Mouse (Mus musculus) CH12.LX (cell line): ENCODE measurements around the gene Tom1. TPM values are rescaled to one million over a fixed set of nuclear protein-coding genes. Genes with fewer than 3 reads are reported as not detected.

Experiments used
- DNase-seq: peaks from one replicate; pipeline ENCODE4 v3.0.0-alpha.2; 2013; ENCODE audit errors: extremely low read depth
- H3K27ac ChIP-seq: 2 replicates; pipeline ENCODE4 v1.5.1; 2012; ENCODE audit warnings: low read depth, mild to moderate bottlenecking, control low read depth, moderate library complexity; ENCODE audit not compliant: insufficient read depth
- H3K27me3 ChIP-seq: replicated peaks from 2 replicates; pipeline ENCODE3; 2012; ENCODE audit warnings: inconsistent platforms
- H3K36me3 ChIP-seq, 2 experiments: replicated peaks in 1 of 2; 2 replicates each; pipeline versions ENCODE3 to v1.6.1; 2012; ENCODE audit warnings: inconsistent platforms in 1 of 2, low read length in 1 of 2, mild to moderate bottlenecking in 1 of 2, mixed read lengths in 1 of 2, moderate library complexity in 1 of 2; ENCODE audit not compliant: control insufficient read depth in 1 of 2, insufficient read depth in 1 of 2
- H3K4me1 ChIP-seq, 2 experiments: 2 replicates each; pipeline ENCODE4 v1.6.1; 2012; ENCODE audit warnings: inconsistent platforms in 1 of 2, moderate library complexity in 1 of 2; ENCODE audit not compliant: insufficient read depth in 2 of 2, control insufficient read depth in 1 of 2
- H3K4me2 ChIP-seq: 2 replicates; pipeline ENCODE4 v1.6.1; 2012; ENCODE audit warnings: low read depth, mild to moderate bottlenecking, control low read depth; ENCODE audit not compliant: poor library complexity, insufficient read depth, severe bottlenecking
- H3K4me3 ChIP-seq, 3 experiments: fragments of 150-350 bp in 1 of 3; sonication (generic) in 1 of 3; replicated peaks in 1 of 3; 2 replicates each; pipeline versions ENCODE3 to v1.5.1; 2011 to 2012; ENCODE audit warnings: low read depth in 2 of 3, low read length in 2 of 3, mild to moderate bottlenecking in 2 of 3, moderate library complexity in 2 of 3, control low read depth in 1 of 3, improper control_type of control experiment in 1 of 3, inconsistent platforms in 1 of 3, mixed read lengths in 1 of 3; ENCODE audit not compliant: poor library complexity in 1 of 3
- H3K79me2 ChIP-seq: replicated peaks from 2 replicates; pipeline ENCODE4 v1.6.1; 2012; ENCODE audit warnings: mild to moderate bottlenecking, moderate library complexity; ENCODE audit not compliant: control insufficient read depth, poor library complexity, insufficient read depth, severe bottlenecking; ENCODE audit errors: extremely low read depth
- H3K9ac ChIP-seq: 2 replicates; pipeline ENCODE4 v1.6.1; 2012; ENCODE audit warnings: low read depth, mild to moderate bottlenecking, control low read depth, moderate library complexity; ENCODE audit not compliant: insufficient read depth
- H3K9me3 ChIP-seq: replicated peaks from 2 replicates; pipeline ENCODE3; 2012; ENCODE audit warnings: low read length, inconsistent platforms, mixed read lengths
- BHLHE40 ChIP-seq: IDR thresholded peaks from 2 replicates; pipeline ENCODE4 v1.6.1; 2011; ENCODE audit warnings: mild to moderate bottlenecking, low read depth, low read length, improper control_type of control experiment
- CHD1 ChIP-seq: IDR thresholded peaks from 2 replicates; pipeline ENCODE4 v1.6.1; 2012; ENCODE audit warnings: low read depth, low read length, improper control_type of control experiment, inconsistent platforms
- CTCF ChIP-seq, 2 experiments: IDR thresholded peaks in 1 of 2; conservative IDR thresholded peaks in 1 of 2; 2 replicates each; pipeline ENCODE4 v1.5.1; 2011 to 2012; ENCODE audit warnings: low read depth in 2 of 2, low read length in 2 of 2, improper control_type of control experiment in 1 of 2, inconsistent platforms in 1 of 2, mild to moderate bottlenecking in 1 of 2, moderate library complexity in 1 of 2
- ETS1 ChIP-seq: conservative IDR thresholded peaks from 2 replicates; pipeline ENCODE4 v1.6.1; 2012; ENCODE audit warnings: low read depth, mild to moderate bottlenecking, inconsistent platforms, low read length, improper control_type of control experiment, moderate library complexity
- MAZ ChIP-seq: IDR thresholded peaks from 2 replicates; pipeline ENCODE4 v1.6.1; 2012; ENCODE audit warnings: low read depth, mild to moderate bottlenecking, inconsistent platforms, low read length, improper control_type of control experiment, moderate library complexity
- MYC ChIP-seq: IDR thresholded peaks from 2 replicates; pipeline ENCODE4 v1.6.1; 2011; ENCODE audit warnings: low read depth, mild to moderate bottlenecking, improper control_type of control experiment, low read length
- POLR2A ChIP-seq: IDR thresholded peaks from 2 replicates; pipeline ENCODE4 v1.6.1; 2011; ENCODE audit warnings: low read depth, mild to moderate bottlenecking, improper control_type of control experiment, low read length
- SMC3 ChIP-seq: IDR thresholded peaks from 2 replicates; pipeline ENCODE4 v1.6.1; 2011; ENCODE audit warnings: low read depth, low read length, improper control_type of control experiment
- TCF12 ChIP-seq: IDR thresholded peaks from 2 replicates; pipeline ENCODE4 v1.6.1; 2014; ENCODE audit warnings: low read depth, mild to moderate bottlenecking, inconsistent platforms, low read length, improper control_type of control experiment
- UBTF ChIP-seq: IDR thresholded peaks from 2 replicates; pipeline ENCODE4 v1.6.1; 2012; ENCODE audit warnings: low read depth, mild to moderate bottlenecking, inconsistent platforms, low read length, improper control_type of control experiment, moderate library complexity
- USF1 ChIP-seq: IDR thresholded peaks from 2 replicates; pipeline ENCODE4 v1.6.1; 2014; ENCODE audit warnings: low read depth, mild to moderate bottlenecking, inconsistent platforms, low read length, improper control_type of control experiment
- ZC3H11A ChIP-seq: IDR thresholded peaks from 2 replicates; pipeline ENCODE4 v1.6.1; 2012; ENCODE audit warnings: low read depth, mild to moderate bottlenecking, inconsistent platforms, low read length, improper control_type of control experiment
- dilution Hi-C: fragments of 300-500 bp; cut with MboI; formaldehyde crosslinking; loops from 2 replicates; pipeline ENCODE4 v1.14.3; 2020; ENCODE audit warnings: low sequenced_read_pairs; ENCODE audit not compliant: extremely low pct_unique_long_range_greater_than_20kb, extremely low pct_ligation_motif_present
- in situ Hi-C: fragments of 300-500 bp; cut with MboI; formaldehyde crosslinking; loops from 3 replicates; pipeline ENCODE4 v1.14.3; 2019; ENCODE audit warnings: low sequenced_read_pairs, low pct_ligation_motif_present, low pct_unique_long_range_greater_than_20kb, mixed read lengths
- polyA plus RNA-seq: library from polyadenylated mRNA; unstranded; fragments of >175 nt; gene quantifications from 2 replicates; pipeline ENCODE4 v1.2.1, GENCODE M21; 2012; ENCODE audit warnings: low read depth; ENCODE audit not compliant: insufficient read length
- total RNA-seq, 2 experiments: library from RNA; depleted of rRNA; stranded (reverse); fragments of 300-350 nt in 1 of 2; fragments of >200 nt in 1 of 2; gene quantifications; 2 replicates each; pipeline ENCODE4 v1.2.3; 2012 to 2014

Tom1 gene
- total and polyA plus RNA-seq, 3 experiments: 13.4 to 25.3 (median 18.4) TPM

DNA sequence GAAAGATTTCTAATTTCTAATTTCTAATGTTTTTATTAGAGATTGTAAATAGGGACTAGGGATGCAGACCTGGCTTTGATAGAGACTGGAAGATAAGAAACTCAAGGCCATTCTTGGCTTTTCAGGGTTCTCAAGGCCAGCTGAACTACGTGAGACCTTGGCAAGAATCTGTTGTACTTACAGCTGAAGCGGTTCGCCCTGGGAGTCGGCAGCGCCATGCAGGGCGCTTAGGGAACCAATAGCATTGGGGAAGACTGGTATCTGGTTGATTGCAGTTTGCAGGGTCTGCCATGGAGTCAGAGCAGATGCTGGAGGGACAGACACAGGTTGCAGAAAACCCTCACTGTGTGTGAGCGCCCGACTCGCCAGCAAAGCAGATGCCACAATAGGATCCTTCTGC is 45.3 kb downstream of the Tom1 start:
- H3K79me2 ChIP-seq: no peaks in the 10 kb centered on the region
- no peak overlapping the region for H3K9ac ChIP-seq
- dilution Hi-C loops (no loop called here), in situ Hi-C loops (no loop called here)
- H3K4me1 ChIP-seq: peaks cover 17 to 32% of the 10 kb centered on the region in 2 experiments
- no peaks in the 10 kb centered on the region for H3K27me3 ChIP-seq
- no peak overlapping the region for H3K4me3 ChIP-seq
- no peak for DNase-seq
- H3K27ac ChIP-seq: no peak overlapping the region
- TF ChIP-seq USF1 (no peak), CHD1 (no peak), SMC3 (no peak), ETS1 (no peak)
- no peaks in the 10 kb centered on the region for H3K36me3 ChIP-seq
- H3K9me3 ChIP-seq: no peaks in the 10 kb centered on the region
- H3K4me2 ChIP-seq: no peak overlapping the region

DNA sequence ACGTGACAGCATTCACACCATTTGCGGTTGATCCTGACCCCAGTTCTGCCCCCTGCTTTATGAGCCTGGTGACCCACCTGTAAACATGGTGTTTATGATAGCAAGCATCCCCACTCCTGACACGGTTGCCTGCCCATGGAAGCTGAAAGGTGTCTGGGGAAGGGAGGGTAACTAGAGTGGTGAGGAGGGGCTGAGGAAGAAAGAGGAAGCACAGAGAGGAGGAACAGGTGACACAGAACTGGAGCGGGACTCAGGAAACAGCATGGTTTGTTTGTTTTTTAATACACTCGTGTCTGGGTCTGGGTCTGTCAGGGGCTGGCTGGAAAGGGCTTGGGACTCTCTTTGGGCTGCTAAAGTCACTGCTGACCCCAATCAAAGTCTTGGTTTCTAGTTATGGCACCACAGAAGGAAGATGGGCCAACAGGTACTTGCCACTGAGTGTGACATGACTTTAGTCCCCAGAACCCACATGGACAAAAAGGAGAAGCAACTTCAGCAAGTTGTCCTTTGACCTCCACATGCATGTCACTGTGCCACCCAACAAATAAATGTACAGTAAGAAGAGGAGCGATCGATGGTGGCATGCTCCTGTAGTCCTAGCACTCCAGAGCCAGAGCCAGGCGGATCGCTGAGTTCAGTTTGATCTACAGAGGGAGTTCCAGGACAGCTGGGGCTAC is 48.0 kb downstream of the Tom1 start:
- H3K4me3 ChIP-seq: no peak overlapping the region
- DNase-seq: no peak
- no peak overlapping the region for H3K27ac ChIP-seq

DNA sequence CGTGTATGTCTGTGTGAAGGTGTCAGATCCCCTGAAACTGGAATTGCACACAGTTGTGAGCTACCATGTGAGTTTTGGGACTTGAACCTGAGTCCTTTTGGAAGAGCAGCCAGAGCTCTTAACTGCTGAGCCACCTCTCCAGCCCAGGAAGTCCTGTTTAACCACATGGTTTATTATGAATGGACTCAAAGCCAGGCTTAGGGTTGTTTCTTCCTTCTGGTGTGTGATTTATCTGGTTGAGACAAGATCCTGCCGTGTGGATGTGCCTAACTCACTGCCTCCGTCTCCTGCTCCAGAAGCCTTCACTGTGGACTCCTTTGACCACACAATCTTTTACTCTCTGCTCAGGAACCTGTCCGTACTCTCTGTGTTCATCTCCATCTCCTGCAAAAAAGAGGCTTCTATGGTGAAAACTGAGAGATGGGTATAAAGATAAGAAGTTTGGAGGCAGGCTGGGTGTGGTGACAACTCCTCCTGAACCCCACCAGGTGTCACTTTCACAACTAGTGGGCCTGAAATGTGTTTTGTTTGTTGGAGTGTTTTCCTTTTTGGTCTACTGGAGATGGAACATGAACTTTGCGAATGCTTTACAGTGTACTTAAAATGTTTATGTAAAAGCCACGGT is 48.8 kb downstream of the Tom1 start:
- Histone ChIP-seq H3K9ac (no peak overlapping the region), H3K4me3 (no peak overlapping the region), H3K36me3 (no peaks in the 10 kb centered on the region), H3K4me1 (peaks cover 24 to 55% of the 10 kb centered on the region in 2 experiments), H3K27me3 (no peaks in the 10 kb centered on the region), H3K27ac (no peak overlapping the region), H3K79me2 (no peaks in the 10 kb centered on the region), H3K4me2 (no peak overlapping the region), H3K9me3 (no peaks in the 10 kb centered on the region)
- DNase-seq: no peak
- in situ Hi-C loops (no loop called here), dilution Hi-C loops (no loop called here)
- TF ChIP-seq UBTF (no peak), MAZ (no peak), SMC3 (peak; percentile 39; the same call in 1 of the 2 replicates), CTCF (conservative IDR thresholded peaks at IDR 0.05 in 1 of 2, IDR thresholded peaks at IDR 0.05 in 1 of 2; ENCODE audit: low read depth in 2 of 2, low read length in 2 of 2) (peak in 1 of 2 experiments; percentile 38; a peak in 2 of 4 replicates)

More for the DNA sequence above, 48.0 kb downstream of the Tom1 start:
- in situ Hi-C loops: no loop called here
- Histone ChIP-seq H3K36me3 (no peaks in the 10 kb centered on the region), H3K4me1 (peaks cover 23 to 53% of the 10 kb centered on the region in 2 experiments), H3K9ac (no peak overlapping the region), H3K9me3 (no peaks in the 10 kb centered on the region), H3K4me2 (no peak overlapping the region)
- dilution Hi-C loops: no loop called here
- 0 out of 2 replicates have a peak, but pooled peaks have one; percentile 28 for TF ChIP-seq TCF12
- TF ChIP-seq ZC3H11A: no peak
- TF ChIP-seq USF1: peak; percentile 43; the same call in 1 of the 2 replicates
- TF ChIP-seq MYC: peak; percentile 45; the same call in 1 of the 2 replicates
- peak; percentile 23; the same call in 1 of the 2 replicates for TF ChIP-seq BHLHE40
- TF ChIP-seq POLR2A: no peak
- TF ChIP-seq MAZ: no peak
- TF ChIP-seq, all 38 proteins: peak for 4
- Histone ChIP-seq H3K79me2 (no peaks in the 10 kb centered on the region), H3K27me3 (no peaks in the 10 kb centered on the region)
